In the genomic region with DNA sequence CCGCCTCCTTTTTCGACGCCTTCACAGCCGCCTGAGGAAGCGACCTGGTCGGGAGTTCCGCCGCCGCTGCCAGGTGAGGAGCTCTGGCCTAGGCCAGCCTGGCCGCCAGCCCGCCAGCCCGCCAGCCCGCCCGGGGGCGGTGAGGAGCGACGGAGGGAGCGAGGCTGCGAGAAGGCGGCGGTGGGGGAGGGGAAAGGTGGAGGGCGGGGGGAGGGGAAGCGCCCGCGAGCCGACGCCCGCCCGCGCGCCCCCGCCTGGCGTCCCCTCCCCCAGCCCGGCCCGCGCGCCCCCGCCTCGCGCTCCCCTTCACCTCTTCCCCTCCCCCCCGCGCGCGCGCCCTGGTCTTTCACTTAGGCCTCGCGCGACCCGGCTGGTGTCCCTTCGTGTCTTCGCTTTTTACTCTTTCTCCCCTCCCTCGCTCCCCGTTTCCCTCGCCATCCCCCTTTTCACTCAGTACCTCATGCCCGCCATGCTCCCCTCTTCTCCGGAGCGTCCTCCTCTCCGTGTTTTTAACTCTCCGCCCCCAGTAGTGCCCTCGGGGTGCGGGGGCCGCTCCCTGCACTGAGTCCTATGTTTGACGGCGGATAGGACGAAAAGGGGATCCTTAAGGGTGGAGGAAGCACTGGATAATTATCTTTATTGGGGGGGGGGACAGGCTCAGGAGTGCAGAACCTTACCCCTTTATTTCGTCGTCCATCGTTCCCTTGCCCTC, we compare ENCODE assay signal across 8 mouse cellular contexts. TPM values are rescaled to one million over a fixed set of nuclear protein-coding genes. Genes with fewer than 3 reads are reported as not detected.
DNase-seq lines count a peak whose midpoint lies in the region; ATAC-seq lines count a peak whose summit lies in the region.

No protein-coding gene starts in this region.

- peak; percentile 6; the same call in 1 of the 2 replicates for ATAC-seq in granulocyte monocyte progenitor cell, adult 5-6 weeks (replicated peaks; ENCODE audit: poor library complexity, severe bottlenecking)
- ATAC-seq in liver, embryonic 12.5 days: peak; percentile 30
- peak; percentile 63 for ATAC-seq in neural tube, embryonic 12.5 days (ENCODE audit: low FRiP score, low read depth)

- H3K4me1 ChIP-seq in liver, embryonic 12.5 days: peaks cover 49% of the 10 kb centered on the region
- peaks cover 10% of the 10 kb centered on the region for H3K4me1 ChIP-seq in neural tube, embryonic 12.5 days

- peak overlapping the region; percentile 97 for H3K4me3 ChIP-seq in liver, embryonic 12.5 days
- H3K4me3 ChIP-seq in neural tube, embryonic 12.5 days: peak overlapping the region; percentile 95

- DNase-seq in 416B (ENCODE audit: low read depth) (peak; percentile 61), adipocyte (ENCODE audit: low spot score) (peak; percentile 64)
- DNase-seq in embryo, embryonic 10.5 days (ENCODE audit: low spot score): peak; percentile 89
- DNase-seq in kidney, adult 9 months: peak; percentile 52
- peak; percentile 75 for DNase-seq in thymus, postnatal 0 days (ENCODE audit: low spot score)

- peaks cover 19% of the 10 kb centered on the region for H3K36me3 ChIP-seq in liver, embryonic 12.5 days
- H3K36me3 ChIP-seq in neural tube, embryonic 12.5 days: no peaks in the 10 kb centered on the region

- H3K27ac ChIP-seq in liver, embryonic 12.5 days: peak overlapping the region; percentile 97
- peak overlapping the region; percentile 96 for H3K27ac ChIP-seq in neural tube, embryonic 12.5 days

- no peaks in the 10 kb centered on the region for H3K9me3 ChIP-seq in liver, embryonic 12.5 days (replicated peaks)
- no peaks in the 10 kb centered on the region for H3K9me3 ChIP-seq in neural tube, embryonic 12.5 days

- no peaks in the 10 kb centered on the region for H3K27me3 ChIP-seq in liver, embryonic 12.5 days (replicated peaks)
- no peaks in the 10 kb centered on the region for H3K27me3 ChIP-seq in neural tube, embryonic 12.5 days (replicated peaks)

- H3K9ac ChIP-seq in liver, embryonic 12.5 days: peak overlapping the region; percentile 99
- H3K9ac ChIP-seq in neural tube, embryonic 12.5 days: peak overlapping the region; percentile 96

- WGBS in liver, embryonic 12.5 days (ENCODE audit: insufficient replicate concordance): under 1% methylated on average over 42 of the region's 68 CpGs
- whole genome bisulfite sequencing in neural tube, embryonic 12.5 days: under 1% methylated on average over 39 of the region's 68 CpGs

- peak overlapping the region; percentile 77 for H3K4me2 ChIP-seq in liver, embryonic 12.5 days
- peak overlapping the region; percentile 74 for H3K4me2 ChIP-seq in neural tube, embryonic 12.5 days (replicated peaks)

RNA-seq across cellular contexts. Expression of gene Gatad2b, which starts 0.5 kb away (rescaled TPM):
- total RNA-seq in granulocyte monocyte progenitor cell, adult 5-6 weeks (2014; fragmentation: Nextera tagmentation): 68.7 and 83.6 TPM in 2 replicates
- total RNA-seq in granulocyte monocyte progenitor cell, adult 5-6 weeks (2017): 19.4 and 19.9 TPM in 2 replicates
- polyA plus RNA-seq in liver, embryonic 12.5 days (2016; fragmentation: Nextera tagmentation; extraction: Ambion mirVana): 5.1 and 6.0 TPM in 2 replicates
- 12.8 and 15.9 TPM in 2 replicates for polyA plus RNA-seq in neural tube, embryonic 12.5 days (2016; fragmentation: Nextera tagmentation; extraction: Ambion mirVana)
- 10.1 and 14.1 TPM in 2 replicates for polyA plus RNA-seq in thymus, postnatal 0 days (2015; fragmentation: Nextera tagmentation; extraction: Ambion mirVana)

RNA-seq across cellular contexts. Expression of gene Dennd4b, which starts 28.5 kb away (rescaled TPM):
- 28.1 and 37.5 TPM in 2 replicates for total RNA-seq in granulocyte monocyte progenitor cell, adult 5-6 weeks (2014; fragmentation: Nextera tagmentation)
- 13.6 and 16.5 TPM in 2 replicates for total RNA-seq in granulocyte monocyte progenitor cell, adult 5-6 weeks (2017)
- polyA plus RNA-seq in liver, embryonic 12.5 days (2016; fragmentation: Nextera tagmentation; extraction: Ambion mirVana): 3.0 and 3.4 TPM in 2 replicates
- polyA plus RNA-seq in neural tube, embryonic 12.5 days (2016; fragmentation: Nextera tagmentation; extraction: Ambion mirVana): 6.6 and 6.8 TPM in 2 replicates
- 9.4 TPM in 2 replicates for polyA plus RNA-seq in thymus, postnatal 0 days (2015; fragmentation: Nextera tagmentation; extraction: Ambion mirVana)

RNA-seq across cellular contexts. Expression of gene Crtc2, which starts 39.5 kb away (rescaled TPM):
- total RNA-seq in granulocyte monocyte progenitor cell, adult 5-6 weeks (2014; fragmentation: Nextera tagmentation): 48.1 and 49.5 TPM in 2 replicates
- 10.1 and 11.4 TPM in 2 replicates for total RNA-seq in granulocyte monocyte progenitor cell, adult 5-6 weeks (2017)
- 8.2 and 9.4 TPM in 2 replicates for polyA plus RNA-seq in liver, embryonic 12.5 days (2016; fragmentation: Nextera tagmentation; extraction: Ambion mirVana)
- 22.4 and 25.3 TPM in 2 replicates for polyA plus RNA-seq in neural tube, embryonic 12.5 days (2016; fragmentation: Nextera tagmentation; extraction: Ambion mirVana)
- 16.1 and 21.1 TPM in 2 replicates for polyA plus RNA-seq in thymus, postnatal 0 days (2015; fragmentation: Nextera tagmentation; extraction: Ambion mirVana)

RNA-seq across cellular contexts. Expression of gene Slc39a1, which starts 45.5 kb away (rescaled TPM):
- 26.6 and 35.3 TPM in 2 replicates for total RNA-seq in granulocyte monocyte progenitor cell, adult 5-6 weeks (2014; fragmentation: Nextera tagmentation)
- 36.4 and 36.6 TPM in 2 replicates for total RNA-seq in granulocyte monocyte progenitor cell, adult 5-6 weeks (2017)
- polyA plus RNA-seq in liver, embryonic 12.5 days (2016; fragmentation: Nextera tagmentation; extraction: Ambion mirVana): 30.7 and 33.1 TPM in 2 replicates
- 33.8 and 44.2 TPM in 2 replicates for polyA plus RNA-seq in neural tube, embryonic 12.5 days (2016; fragmentation: Nextera tagmentation; extraction: Ambion mirVana)
- polyA plus RNA-seq in thymus, postnatal 0 days (2015; fragmentation: Nextera tagmentation; extraction: Ambion mirVana): 92.7 and 96.1 TPM in 2 replicates

RNA-seq across cellular contexts. Expression of gene Creb3l4, which starts 50.2 kb away (rescaled TPM):
- not detected in 2 replicates for total RNA-seq in granulocyte monocyte progenitor cell, adult 5-6 weeks (2014; fragmentation: Nextera tagmentation)
- total RNA-seq in granulocyte monocyte progenitor cell, adult 5-6 weeks (2017): not detected in 2 replicates
- polyA plus RNA-seq in liver, embryonic 12.5 days (2016; fragmentation: Nextera tagmentation; extraction: Ambion mirVana): 0.56 and 0.66 TPM in 2 replicates
- polyA plus RNA-seq in neural tube, embryonic 12.5 days (2016; fragmentation: Nextera tagmentation; extraction: Ambion mirVana): 3.8 and 4.2 TPM in 2 replicates
- polyA plus RNA-seq in thymus, postnatal 0 days (2015; fragmentation: Nextera tagmentation; extraction: Ambion mirVana): 3.3 and 3.9 TPM in 2 replicates

Comparison
In these comparisons a context has a peak if more than half of its experiments do, and no peak if none do; other contexts are left out.
1. Peak in every context shown above with its lines: DNase-seq, ATAC-seq, H3K4me3 ChIP-seq and H3K27ac ChIP-seq.
2. ATAC-seq: peak in every context shown above with its lines; median percentile 63 in neural tube, embryonic 12.5 days; 30 in liver, embryonic 12.5 days; 6 in granulocyte monocyte progenitor cell, adult 5-6 weeks.